Mouse (Mus musculus) bone marrow, adult 2 months (tissue): Measurements from ENCODE around the gene Col8a2.

ENCODE experiments used
- CTCF ChIP-seq: fragments of 200-500 bp; IDR thresholded peaks from 2 replicates; pipeline ENCODE4 v1.5.1; 2011; ENCODE audit warnings: low read length, control low read depth; ENCODE audit not compliant: control insufficient read depth, insufficient read depth
- POLR2A ChIP-seq: fragments of 200-500 bp; IDR thresholded peaks from 2 replicates; pipeline ENCODE4 v1.6.1; 2011; ENCODE audit warnings: low read depth, mild to moderate bottlenecking, control low read depth, low read length, borderline replicate concordance; ENCODE audit not compliant: control insufficient read depth

DNA sequence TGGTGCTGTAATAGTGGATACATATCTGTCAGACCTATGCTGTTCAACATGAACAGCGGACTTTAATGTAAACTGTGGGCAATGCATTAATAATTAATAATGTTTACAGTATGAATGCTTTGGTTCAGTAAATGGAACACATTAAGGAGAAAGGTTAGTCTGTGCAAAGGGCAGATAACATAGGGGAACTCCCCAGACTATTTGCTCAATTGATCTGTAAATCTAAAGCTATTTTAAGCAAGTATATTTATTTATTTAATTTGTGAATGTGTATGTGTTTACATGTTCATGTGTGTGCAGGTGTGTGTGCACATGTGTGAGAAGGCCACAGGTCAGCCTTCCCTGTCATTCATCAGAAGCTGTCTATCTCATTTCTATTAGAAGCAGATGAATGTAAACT, 73.5 kb downstream of the Col8a2 start:
- no peak for TF ChIP-seq POLR2A
- TF ChIP-seq CTCF: no peak
